Comparison of ENCODE assay signal across 22 mouse cellular contexts in the genomic region with DNA sequence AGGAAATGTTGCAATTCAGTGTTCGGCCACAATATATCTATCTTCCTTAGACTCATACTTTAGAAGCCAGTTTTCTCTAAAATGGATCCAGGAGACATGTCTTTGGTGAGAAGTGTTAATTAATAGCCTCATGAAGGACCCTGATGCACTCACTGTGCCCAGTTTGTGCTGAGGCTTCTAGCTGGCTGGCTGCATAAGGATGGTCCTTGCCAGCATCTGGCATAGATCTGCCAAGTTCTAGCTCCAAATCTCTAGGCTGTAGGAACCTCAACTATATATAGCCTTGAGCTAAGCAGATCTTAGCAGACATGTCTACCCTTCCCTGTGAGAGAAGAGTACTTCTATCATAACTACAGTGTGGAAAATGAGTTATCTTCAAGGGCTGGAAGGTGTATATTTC.
DNase-seq lines count a peak whose midpoint lies in the region; ATAC-seq lines count a peak whose summit lies in the region.
"Had no signal": no experiment of that assay in that cellular context is flagged by ENCODE, and none has a peak within 500 bp of the region (broad histone marks: within the 10 kb centered on the region; RNA-seq: fewer than 3 reads in every experiment).

No protein-coding gene starts in this region.

- H3K27ac ChIP-seq in macrophage: peak overlapping the region; percentile 42
- H3K27ac ChIP-seq: embryonic facial prominence, embryonic 12.5 days; forebrain, embryonic 15.5 days; heart, embryonic 10.5 days; heart, embryonic 15.5 days; hindbrain, embryonic 10.5 days; hindbrain, embryonic 14.5 days; intestine, embryonic 15.5 days had no signal

- intact Hi-C loops in gastrocnemius, postnatal 36 days (cut with DNase I): no loop called here

- peak; percentile 33; the same call in 1 of the 2 replicates for ATAC-seq in frontal cortex, adult (ENCODE audit: low TSS enrichment)
- ATAC-seq: forebrain, embryonic 15.5 days; intestine, embryonic 15.5 days had no signal

- DNase-seq in frontal cortex, postnatal 10 days (ENCODE audit: low spot score in 2 of 2): no peak
- peak; percentile 17 for DNase-seq in gastrocnemius, postnatal 25 days
- no peak for DNase-seq in gastrocnemius, postnatal 36 days
- peak; percentile 42 for DNase-seq in 416B (ENCODE audit: low read depth)
- no peak for DNase-seq in thymus, postnatal 10 days (ENCODE audit: low spot score in 2 of 2)
- no peak for DNase-seq in lung, postnatal 25 days (ENCODE audit: low spot score)
- DNase-seq: adrenal gland, adult 2 months; adrenal gland, postnatal 25 days; cerebellum, adult 11-12 months; cerebellum, adult 9-10 months; cerebellum, postnatal 25 days; heart, postnatal 14 days; kidney, adult 18-20 months had no signal

- peaks cover 22% of the 10 kb centered on the region for H3K79me2 ChIP-seq in macrophage (ENCODE audit: inconsistent target)

- peaks cover 20% of the 10 kb centered on the region for H3K36me3 ChIP-seq in macrophage (ENCODE audit: inconsistent target)
- H3K36me3 ChIP-seq: embryonic facial prominence, embryonic 12.5 days; heart, embryonic 15.5 days; hindbrain, embryonic 10.5 days; intestine, embryonic 15.5 days had no signal

- H3K4me3 ChIP-seq in macrophage (ENCODE audit: inconsistent target): no peak overlapping the region
- H3K4me3 ChIP-seq: embryonic facial prominence, embryonic 12.5 days; forebrain, embryonic 15.5 days; heart, embryonic 10.5 days; heart, embryonic 15.5 days; hindbrain, embryonic 10.5 days; intestine, embryonic 15.5 days had no signal

- WGBS in macrophage (ENCODE audit: missing documents): 14% methylated on average over 1 of the region's 1 CpGs

Comparison
In these comparisons a context has a peak if more than half of its experiments do, and no peak if none do; other contexts are left out.
1. DNase-seq: peak in gastrocnemius, postnatal 25 days (single experiment) and 416B (single experiment); none in frontal cortex, postnatal 10 days (0 of 2), gastrocnemius, postnatal 36 days (0 of 2), thymus, postnatal 10 days (0 of 2) and lung, postnatal 25 days (single experiment).